Mouse (Mus musculus) fibroblast of lung, adult 2 months (primary cell): ENCODE measurements around the gene Asic2.

Experiments
- DNase-seq: peaks from one replicate; pipeline ENCODE4 v3.0.0-alpha.2; 2011; ENCODE audit warnings: low read depth

Gene Asic2

DNA sequence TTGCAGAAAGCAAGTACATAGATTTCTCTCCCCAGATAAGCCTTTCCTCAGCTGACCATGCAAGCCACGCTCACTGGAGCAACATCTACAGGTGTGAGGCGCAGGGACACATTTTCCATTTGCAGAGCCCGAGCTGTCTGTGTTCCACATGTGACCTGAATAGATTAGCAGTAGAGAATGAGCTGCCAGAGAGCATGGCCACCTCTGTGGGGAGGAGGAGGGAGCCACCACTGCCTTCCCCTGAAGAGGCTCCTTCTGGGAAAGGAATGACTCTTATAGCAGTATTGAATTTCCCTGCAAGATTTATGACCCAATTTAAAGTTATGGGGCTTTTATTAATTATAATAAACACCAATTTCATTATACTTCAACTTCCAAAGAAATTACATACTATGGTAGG is 230.5 kb downstream of the Asic2 start:
- no peak for DNase-seq

DNA sequence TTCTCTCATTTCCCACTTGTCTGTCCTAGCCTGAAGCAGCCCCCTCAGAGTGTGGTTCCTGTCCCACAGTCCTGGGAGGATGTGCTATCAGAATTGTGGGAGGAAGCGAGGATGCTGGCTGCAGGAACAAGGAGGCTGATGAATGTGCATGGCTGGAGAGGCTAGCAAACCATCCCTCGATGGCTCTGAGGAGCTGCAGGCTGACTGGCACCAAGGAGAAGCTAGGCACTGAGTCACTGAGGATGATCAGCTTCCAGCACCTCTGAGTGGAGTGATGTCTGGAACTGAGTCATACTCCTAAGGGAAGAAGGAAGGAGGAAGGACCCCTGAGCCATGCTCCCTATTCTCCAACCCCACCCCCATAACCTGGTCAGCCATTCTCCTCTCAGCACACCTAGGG is 246.2 kb downstream of the Asic2 start:
- no peak for DNase-seq

DNA sequence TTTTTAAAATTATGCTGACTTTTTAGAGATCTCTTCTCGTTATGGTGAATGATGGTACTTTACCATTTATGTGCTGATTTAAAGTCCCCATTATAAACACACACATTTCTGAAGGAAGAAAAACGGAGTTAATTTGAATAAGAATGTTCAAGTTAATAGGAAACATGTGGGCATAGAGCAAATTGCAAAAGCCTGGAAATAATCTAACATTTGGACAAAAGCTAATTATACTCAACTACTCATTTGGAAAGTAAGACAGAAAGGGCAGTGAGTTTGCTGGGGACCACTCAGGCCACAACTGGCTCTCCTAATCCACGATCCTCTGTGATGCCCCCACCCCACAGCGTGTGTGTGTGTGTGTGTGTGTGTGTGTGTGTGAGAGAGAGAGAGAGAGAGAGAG is 253.5 kb downstream of the Asic2 start:
- DNase-seq: no peak

DNA sequence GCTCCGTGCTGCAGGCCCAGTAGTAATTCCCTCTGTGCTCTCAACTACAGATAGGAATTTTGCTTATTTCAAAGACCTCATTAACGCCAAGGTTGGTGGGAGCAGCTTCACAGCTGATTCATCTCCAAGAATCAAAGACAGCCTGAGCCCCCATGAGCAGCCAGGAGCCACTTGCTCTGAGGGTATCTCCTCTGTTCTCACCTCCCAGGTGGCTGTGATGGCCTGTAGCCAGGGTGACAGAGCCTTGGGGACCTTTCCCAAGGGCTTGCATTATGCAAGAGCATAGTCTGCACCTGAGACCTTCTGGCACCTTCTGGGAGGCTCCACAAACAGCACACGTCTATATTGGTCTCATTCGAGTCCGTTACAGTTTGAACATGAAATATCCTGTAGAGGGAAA is 261.3 kb downstream of the Asic2 start:
- no peak for DNase-seq

DNA sequence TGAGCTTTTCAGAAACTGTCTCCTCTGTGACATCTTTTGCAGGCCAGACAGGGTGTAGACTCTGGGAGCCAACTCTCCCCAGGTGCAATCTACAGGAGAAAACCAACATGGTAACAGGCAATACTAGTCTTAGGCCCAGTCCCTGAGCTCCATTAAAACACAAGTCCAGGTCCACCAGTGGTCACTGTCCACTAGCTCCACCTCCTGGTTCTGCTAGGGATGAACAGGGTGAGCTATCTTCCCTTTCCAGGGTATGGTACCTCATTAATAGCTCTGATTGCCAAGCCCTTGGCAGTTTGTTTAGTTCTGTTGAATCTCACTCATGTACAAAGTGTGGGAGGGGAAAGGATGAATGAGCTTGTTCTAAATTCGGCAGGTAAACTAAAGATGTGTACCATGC is 270.2 kb downstream of the Asic2 start:
- no peak for DNase-seq

DNA sequence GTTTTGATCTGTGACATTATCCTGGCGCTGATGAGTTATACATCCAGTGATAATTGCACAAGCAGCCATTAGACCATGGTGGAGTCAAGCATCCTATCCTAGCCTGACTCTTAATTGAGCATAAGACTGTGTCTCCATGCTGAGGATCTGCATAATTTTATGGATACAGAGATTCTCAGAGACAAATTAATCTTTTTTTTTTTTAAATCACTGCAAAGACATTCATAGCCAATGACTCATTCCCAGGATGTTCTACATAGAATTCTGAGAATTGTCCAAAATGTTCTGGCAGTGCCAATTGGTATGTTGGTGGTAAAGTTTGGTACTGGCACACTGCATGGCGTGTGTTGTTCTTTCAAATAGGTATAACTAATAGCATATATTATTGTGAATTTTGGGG is 272.8 kb downstream of the Asic2 start:
- no peak for DNase-seq

DNA sequence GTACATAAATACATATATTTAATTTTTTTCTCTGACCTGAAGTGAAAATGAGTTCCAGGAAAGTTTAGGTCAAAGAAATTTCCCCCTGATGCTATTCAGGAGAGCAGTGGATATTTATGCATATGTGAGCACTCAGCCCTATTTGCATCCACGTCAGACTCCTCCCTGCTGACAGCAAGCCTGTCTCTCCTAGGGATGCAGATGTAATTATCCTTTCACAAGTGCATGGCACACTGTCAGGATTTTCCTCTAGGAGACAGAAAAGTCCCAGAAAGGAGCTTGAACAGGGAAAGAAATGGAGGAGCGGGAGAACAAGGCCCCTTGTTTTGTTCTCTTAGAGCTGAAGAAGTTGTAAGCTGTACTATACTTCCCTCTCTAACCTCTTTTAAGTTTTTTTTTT is 287.7 kb downstream of the Asic2 start:
- no peak for DNase-seq

DNA sequence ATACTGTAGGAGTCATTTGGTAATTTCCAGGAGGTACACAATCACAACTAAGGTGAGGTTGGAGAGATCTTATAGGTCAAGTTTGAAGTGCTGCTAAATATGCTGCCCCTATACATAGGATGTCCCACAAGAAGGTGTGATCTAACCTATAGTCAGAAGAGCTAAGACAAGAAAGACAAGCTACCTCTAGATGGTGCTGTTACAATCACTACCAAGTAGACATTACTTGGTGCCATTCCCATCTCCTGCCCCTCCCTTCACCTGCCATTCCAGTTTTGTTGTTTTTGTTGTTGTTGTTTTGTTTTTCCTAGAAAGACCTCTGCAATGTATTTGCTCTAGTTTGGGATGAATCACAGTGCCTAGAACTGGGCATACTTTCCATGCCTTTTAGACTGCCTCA is 296.5 kb downstream of the Asic2 start:
- no peak for DNase-seq

DNA sequence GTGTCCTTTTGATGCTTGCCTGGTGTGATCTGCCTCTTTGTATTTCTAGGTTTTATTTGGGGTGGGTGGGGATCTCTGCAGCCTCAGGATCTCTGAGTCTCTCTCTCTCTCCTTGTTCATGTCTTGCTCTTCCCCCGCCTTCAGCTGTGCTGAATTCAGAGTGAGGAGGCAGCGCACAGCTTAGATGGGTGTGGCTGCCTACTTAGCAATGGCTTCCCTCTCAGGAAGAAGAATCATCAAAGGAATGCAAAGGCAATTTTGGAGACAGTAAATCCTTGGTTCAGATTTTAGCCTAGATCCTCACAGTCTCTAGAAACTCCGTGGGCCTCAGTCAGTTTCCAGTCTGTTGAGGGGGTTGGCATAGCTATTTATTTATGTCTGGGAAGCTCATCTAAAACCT is 297.8 kb downstream of the Asic2 start:
- no peak for DNase-seq

DNA sequence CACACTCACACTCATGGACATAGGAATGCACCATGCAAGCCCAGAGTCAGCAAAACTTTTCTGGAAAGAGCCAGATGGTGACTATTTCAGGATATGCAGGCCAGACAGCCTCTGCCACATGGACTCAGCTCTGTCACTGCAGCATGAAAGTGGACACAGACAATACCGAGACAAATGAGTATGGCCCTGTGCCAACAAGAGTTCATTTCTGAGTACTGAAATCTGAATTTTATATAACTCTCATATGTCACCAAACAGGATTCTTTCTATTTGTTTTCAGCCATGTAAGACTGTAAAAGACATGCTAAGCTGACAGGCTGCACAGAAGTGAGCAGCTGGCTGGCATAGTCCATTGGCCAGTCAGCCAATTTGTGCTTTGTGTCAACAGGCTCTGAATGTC is 309.4 kb downstream of the Asic2 start:
- no peak for DNase-seq

DNA sequence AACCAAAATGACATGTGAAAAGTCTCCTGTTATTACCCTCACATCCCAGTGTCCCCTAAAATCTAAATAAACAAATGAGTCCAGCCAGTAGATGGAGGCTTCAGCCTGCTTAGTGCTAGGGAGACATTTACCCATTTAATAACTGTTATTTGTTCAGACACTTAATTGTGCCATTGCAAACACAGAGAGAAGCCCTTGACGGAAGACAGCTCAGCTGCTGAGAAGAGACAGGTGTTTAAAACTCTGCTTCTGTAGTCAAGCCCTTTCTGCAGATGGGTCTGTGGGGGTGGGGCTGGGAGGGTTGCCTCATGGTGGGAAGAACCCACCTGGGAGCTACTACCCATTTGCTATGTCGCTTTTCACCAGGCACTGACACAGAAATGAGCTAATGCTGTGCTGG is 311.1 kb downstream of the Asic2 start:
- no peak for DNase-seq

DNA sequence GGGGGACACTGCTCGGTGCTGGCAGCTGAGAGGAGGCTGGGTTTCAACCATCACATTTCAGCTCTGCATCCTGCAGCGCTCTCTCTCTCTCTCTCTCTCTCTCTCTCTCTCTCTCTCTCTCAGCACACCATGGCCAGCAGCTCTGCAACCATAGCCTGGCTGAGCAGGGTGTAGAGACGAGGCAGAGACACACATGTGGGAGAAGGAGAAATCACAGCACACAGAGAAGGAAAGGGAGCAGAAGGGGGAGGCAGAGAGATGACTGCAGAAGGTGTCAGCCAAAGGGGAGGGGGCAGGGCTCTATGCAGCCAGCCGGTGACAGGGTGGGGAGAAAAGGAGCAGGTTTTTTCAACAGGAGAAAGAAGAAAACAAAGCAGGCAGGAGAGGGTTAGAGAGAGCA is 320.4 kb downstream of the Asic2 start:
- DNase-seq: no peak

DNA sequence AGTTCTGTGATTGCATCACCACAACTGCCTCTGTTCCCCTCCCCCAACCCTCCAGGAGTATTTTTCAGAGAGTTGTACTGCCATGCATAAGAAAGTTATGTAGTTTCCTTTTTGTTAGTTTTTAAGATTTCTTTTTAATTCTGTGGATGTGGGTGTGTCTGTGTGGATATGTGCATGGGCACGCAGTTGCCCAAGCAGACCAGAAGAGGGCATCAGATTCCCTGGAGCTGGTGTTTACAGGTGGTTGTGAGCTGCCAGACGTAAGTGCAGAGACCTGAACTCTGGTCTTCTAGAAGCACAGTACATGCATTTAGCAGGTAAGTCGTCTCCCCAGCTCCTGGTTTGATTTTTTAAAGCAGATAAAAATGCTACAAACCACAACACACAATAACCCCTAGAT is 322.7 kb downstream of the Asic2 start:
- DNase-seq: no peak

DNA sequence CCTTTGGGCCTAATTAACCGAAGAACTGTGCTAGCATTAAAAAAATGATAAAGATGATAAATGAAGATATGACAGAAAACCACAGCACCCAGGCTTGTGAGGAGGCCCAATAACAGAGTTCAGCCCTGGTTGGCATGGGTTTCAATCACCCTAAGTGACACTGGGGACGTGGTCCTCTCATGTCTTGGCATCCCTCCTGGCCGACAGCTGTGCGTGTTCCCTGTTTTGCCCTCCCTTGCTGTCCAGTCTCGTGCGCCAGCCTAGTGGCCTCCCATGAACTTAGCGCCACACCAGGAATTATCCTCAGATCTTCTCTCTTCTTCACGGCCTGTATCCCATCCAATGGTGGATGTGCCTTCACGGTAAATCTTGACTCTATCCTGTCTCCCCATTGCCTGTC is 331.9 kb downstream of the Asic2 start:
- no peak for DNase-seq

DNA sequence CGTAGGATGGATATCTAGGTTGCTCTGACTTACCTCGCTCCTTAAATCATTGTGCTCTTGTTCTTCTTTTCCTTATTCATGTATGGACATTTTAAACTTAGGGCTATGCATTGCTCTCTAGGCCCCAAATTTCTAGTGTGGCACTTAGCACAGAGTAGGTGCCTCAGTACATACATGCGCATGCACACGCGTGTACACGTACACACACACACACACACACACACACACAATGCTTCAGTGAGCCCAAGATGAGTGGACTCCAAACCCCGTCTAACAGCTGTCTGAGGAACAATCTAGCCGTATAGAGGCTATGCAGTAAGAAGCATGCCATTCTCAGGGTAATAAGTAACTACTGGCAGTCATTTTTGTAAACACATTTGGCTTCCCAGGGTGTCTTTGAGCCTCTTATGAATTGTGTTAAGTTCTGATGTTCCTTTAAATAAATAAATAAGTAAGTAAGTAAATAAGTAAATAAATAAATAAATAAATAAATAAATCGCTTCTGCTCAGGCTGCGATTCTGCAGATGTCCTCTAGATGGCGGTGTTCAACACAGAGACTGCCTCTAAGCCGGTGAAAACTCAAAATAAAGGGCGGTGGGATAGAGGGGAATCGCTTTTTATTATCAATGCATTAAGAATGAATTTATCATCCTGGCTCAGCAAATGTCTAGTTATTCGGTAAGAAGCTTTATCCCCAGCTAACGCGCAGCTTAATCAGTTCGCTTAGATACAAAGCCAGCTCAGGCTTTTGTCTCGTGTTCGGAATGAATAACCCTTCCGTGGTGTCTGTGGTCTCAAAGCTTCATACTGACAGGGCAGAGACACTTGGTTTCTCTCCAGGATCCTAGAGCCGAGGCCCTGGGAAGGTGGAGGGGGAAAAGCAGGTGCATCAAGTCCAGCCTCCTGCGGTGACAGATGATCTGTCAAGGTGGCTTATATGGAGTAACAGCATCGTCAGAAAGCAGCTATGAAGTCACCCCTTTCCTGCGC is 333.6 kb downstream of the Asic2 start:
- no peak for DNase-seq

DNA sequence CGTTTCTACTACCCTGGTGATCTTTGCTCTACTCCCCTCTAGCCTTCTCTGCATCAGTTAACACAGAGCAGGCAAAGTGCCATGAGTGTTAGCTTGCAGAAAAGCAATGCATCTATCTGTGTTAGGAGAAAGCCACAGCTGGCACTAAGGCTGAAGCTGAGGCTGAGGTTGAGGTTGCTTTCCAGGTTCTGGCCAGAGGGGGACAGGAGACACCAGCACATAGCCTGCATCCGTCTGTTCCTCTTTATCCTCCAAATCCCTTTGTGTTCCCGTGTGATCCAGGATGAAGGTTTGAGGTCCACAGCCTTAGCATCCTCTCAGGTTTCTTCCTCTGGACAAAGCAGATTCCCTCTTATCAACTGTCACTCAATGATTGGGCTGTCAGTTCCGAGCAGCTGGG is 343.1 kb downstream of the Asic2 start:
- DNase-seq: no peak

DNA sequence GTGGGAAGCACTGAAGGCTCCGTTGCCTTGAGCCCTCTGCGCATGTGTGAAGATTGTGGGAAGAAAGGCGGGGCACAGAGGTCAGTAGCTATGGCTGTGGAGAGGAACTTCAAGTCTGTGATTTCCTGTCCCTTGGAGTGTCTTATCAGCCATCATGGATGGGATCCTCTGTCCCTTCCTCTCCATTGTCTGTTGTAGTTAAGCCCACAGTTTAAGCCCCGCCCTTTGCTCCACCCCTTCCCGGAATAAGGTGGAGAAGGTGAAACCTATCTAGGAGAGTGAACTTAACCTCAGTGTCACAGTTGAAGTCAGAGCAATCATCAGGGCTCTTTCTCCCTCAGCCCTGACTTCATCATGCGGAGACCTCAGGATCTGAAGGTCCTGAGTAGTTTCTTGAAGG is 347.7 kb downstream of the Asic2 start:
- no peak for DNase-seq

DNA sequence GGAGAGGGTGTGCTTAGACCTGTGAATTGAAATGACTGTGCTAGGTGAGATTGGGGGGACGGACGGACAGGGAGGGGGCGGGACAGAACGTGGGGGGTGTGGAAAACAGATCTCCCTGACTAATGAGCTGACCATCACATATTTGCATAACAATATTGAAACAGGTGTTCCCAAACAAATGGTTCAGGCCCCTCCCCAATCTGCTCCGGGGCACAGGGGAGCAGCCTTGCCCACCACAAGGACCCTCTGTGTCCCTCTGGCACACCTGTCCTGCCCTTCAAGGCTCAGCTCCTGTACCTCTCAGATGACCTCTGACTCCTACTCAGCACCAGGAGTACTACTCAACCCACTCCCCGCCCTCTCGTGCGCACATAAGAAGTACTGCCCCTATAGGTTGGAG is 351.8 kb downstream of the Asic2 start:
- DNase-seq: no peak

DNA sequence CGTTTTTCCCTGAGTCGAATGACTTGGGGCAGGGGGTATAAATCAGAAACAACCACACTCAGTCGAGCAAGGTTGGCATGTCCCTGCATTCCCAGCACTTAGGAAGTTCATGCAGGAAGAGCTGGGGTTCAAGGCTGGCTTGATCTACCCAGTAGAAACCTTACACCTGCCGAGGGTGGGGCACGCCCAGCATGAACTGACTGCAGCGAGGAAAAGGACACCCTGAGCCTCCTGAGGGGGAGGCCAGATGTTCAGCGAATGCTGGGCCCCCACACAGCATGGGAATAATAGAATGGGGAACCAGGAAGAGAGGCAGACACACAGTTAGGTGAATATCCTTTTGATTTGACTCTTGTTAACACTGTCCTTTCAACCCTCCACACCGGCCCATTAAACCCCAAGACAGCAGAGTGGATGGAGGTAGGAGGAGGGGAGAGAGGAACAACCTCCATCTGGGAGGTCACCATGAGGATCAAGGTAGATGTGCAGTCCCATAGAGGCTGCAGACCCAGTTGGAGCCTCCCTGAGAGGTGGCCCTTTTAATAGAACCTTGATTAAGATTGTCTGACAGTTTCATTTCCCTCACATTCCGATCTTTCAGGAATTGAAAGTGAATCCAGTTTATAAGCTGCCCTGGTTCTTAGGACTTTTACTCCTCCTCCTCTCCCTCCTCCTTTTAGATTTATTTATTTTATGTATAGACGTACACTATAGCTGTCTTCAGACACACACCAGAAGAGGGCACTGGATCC is 354.2 kb downstream of the Asic2 start:
- DNase-seq: no peak

DNA sequence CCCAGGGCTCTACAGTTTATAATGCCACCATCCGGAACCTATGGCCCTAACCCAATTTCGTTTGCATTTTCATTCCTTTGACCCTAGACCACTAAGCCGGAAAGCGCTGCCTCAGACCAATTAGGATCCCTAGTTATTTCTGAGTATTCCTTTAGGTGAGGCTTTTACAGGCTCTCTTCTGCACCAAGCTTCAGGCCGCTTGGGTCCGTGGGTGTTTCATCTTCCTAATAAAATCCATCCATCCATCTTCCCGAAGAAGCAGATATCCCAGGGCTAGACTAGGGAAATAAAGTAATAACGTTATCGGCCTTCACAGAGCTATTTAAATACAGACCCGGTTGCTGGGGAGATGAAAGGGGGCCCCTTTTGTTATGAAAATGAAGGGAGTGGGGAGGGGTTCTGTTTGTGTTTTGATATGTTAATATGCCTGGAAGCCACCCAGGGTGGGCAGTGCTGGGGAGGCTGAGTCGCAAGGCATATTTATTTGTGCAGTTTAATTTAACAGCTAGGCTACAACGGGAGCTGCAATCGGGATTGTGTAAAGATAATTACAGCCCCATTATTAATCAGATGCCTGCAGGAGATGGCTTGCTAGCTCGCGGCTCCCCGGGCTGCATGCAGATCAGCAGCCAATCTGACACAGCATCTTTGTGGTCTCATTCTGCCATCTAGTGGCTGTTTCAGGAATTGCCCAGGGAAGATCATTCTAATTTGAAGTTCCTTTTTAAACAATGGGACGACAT is 355.3 kb downstream of the Asic2 start:
- peak; percentile 31 for DNase-seq

DNA sequence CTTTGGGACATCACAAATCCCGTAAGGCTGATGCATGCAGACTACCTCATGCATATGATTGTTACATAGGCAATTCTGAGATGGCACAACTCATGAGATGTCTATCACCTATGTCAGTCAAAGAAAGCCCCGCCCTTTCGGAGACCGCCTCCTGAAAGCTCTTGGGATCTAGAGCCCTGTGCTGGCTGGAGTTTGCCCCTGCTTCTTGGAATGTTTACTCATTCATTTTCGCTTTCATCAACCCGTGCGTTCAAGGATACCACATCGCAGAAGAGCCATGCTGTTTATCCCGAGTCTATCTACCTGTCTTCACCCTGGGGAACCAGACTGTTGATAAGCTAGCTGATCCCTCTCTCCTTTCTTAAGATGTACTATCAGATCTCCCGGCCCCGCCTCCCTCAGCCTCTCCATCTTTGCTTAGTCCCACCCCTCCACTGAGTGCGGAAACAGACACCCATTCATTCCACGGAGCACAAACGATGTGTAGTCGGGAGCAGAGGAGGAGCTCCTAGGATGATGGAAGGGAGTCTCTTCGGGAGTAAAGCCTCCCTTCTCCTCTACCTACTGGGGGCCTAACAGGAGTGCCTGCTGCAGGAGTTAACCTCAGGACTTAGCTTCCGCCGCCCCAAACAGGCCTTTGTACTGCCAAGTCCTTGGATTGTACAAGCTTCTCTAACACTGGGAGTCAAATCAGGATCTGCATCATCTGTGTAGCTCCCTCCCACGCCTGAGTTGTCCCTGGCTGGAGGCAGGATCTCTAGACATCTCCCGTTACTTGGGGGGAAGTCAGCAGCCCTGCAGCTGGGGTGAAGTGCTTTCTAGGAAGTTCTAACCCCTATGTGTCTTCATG is 356.1 kb downstream of the Asic2 start:
- no peak for DNase-seq

DNA sequence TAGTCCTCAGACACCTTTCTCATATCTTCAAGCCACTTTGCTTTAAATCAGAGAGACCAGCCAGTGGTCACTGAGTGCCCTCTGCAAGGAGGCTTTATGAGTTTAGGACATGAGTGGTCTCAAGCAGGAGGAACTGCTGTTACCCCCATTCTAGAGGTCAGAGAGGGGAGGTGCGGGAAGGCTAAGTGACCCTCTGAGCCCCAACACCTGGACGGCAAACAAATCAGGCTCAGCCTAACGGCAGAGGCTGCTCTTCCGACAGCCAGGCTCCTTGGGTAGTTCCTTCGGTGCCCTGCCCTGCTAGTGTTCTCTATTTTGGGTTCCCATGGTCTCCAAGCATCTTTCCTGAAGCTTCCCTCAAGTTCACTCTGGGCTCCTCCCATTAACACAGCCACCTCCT is 357.8 kb downstream of the Asic2 start:
- DNase-seq: no peak
